Mouse (Mus musculus) lung, adult 2 months (tissue): Measurements from ENCODE around the gene Arfgef2.

Source experiments
- CTCF ChIP-seq: fragments of 200-500 bp; IDR thresholded peaks from 2 replicates; pipeline ENCODE4 v1.5.1; 2011; ENCODE audit warnings: mild to moderate bottlenecking, low read length, control low read depth; ENCODE audit not compliant: insufficient read depth
- POLR2A ChIP-seq: fragments of 200-500 bp; IDR thresholded peaks from 2 replicates; pipeline ENCODE4 v1.6.1; 2011; ENCODE audit warnings: low read depth, mild to moderate bottlenecking, control low read depth, low read length, borderline replicate concordance; ENCODE audit errors: extremely low read depth

DNA sequence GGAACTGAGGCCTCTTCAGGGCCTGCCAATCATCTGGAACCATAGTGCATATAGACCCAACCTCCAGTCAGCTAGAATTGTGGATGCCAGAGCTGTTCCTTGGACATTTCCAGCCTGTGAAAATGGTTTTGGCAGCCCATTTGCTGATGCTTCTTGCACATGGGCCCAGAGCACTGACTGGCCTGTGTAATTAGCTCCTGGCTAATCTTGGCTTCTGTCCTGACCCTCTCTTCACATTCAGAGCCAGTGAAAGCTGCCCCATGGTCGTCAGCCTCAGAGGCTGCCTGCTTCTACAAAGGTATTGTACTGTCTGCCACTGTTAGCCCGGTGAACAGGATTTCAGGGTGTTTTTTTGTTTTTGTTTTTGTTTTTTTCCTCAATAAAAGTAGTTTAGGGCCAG, 17.5 kb downstream of the Arfgef2 start:
- no peak for TF ChIP-seq POLR2A
- TF ChIP-seq CTCF: no peak
